Mouse (Mus musculus) intestine, embryonic 14.5 days (tissue): ENCODE data around the gene Coil. TPM values are rescaled to one million over a fixed set of nuclear protein-coding genes. Genes with fewer than 3 reads are reported as not detected.

Experiments
- ATAC-seq: fragments of 200-750 bp; cut with Nextera tagmentation; replicated peaks from 2 replicates; pipeline ENCODE4 v1.8.0; 2017; ENCODE audit warnings: low read depth, moderate number of reproducible peaks, moderate TSS enrichment, moderate library complexity; ENCODE audit not compliant: low FRiP score, low TSS enrichment
- DNase-seq: peaks from one replicate; pipeline ENCODE4 v3.0.0-alpha.2; 2018; ENCODE audit warnings: low spot score
- H3K27ac ChIP-seq: fragments of 300-500 bp; sonication (generic); 2 replicates; pipeline ENCODE4 v1.5.1; 2014; ENCODE audit warnings: low read depth, mild to moderate bottlenecking, control low read depth
- H3K27me3 ChIP-seq: fragments of 300-500 bp; sonication (generic); replicated peaks from 2 replicates; pipeline ENCODE4 v1.6.1; 2014; ENCODE audit warnings: low read length, control low read depth; ENCODE audit not compliant: control insufficient read depth, insufficient read depth
- H3K36me3 ChIP-seq: fragments of 300-500 bp; sonication (generic); 2 replicates; pipeline ENCODE4 v1.6.1; 2014; ENCODE audit warnings: low read length, control low read depth; ENCODE audit not compliant: control insufficient read depth, insufficient read depth
- H3K4me1 ChIP-seq: fragments of 300-500 bp; sonication (generic); replicated peaks from 2 replicates; pipeline ENCODE4 v1.6.1; 2014; ENCODE audit warnings: low read length, control low read depth, mixed read lengths; ENCODE audit not compliant: control insufficient read depth, insufficient read depth
- H3K4me2 ChIP-seq: fragments of 300-500 bp; sonication (generic); 2 replicates; pipeline ENCODE4 v1.6.1; 2014; ENCODE audit warnings: low read length
- H3K4me3 ChIP-seq: fragments of 300-500 bp; sonication (generic); 2 replicates; pipeline ENCODE4 v1.5.1; 2014; ENCODE audit warnings: low read depth, low read length, control low read depth, mixed read lengths
- H3K9ac ChIP-seq: fragments of 300-500 bp; sonication (generic); 2 replicates; pipeline ENCODE4 v1.6.1; 2014; ENCODE audit warnings: mild to moderate bottlenecking, low read length
- H3K9me3 ChIP-seq: fragments of 300-500 bp; sonication (generic); 2 replicates; pipeline ENCODE4 v1.6.1; 2016; ENCODE audit warnings: low read length, control low read depth; ENCODE audit not compliant: control insufficient read depth
- WGBS: fragments of 180-500 bp; shearing (Covaris S2); extraction: QIAGEN DNeasy Blood & Tissue Kit; methylation state at CpG from one replicate; pipeline ENCODE4 v1.1.7; 2014; 5-methylcytosine and 5-hydroxymethylcytosine counted together
- polyA plus RNA-seq: library from polyadenylated mRNA; unstranded; fragments of >200 nt; fragmentation: Nextera tagmentation; extraction: Ambion mirVana; gene quantifications from 2 replicates; pipeline ENCODE4 v1.2.1, GENCODE M21; 2014

The Coil gene
- polyA plus RNA-seq, 1 experiment from 2014 or later = 10.4 TPM

DNA sequence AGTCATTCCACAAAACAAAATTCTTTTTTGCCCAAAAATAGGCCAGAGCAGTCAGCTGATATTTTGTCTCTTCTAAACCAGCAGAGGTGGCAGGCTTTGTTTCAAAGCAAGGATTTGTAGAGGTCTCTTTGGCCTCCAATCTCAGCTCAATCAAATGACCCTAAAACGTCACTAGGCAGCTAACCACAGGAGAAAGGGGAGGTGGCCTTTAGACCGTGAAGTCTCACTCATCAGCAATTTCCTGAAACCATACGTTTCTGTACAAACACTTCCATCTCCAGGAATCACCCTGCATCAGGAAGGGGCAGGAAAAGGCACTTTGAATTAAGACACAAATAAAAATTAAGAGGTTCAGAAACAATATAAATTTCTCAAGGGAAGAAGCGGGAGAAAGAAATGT, 15.2 kb upstream of the Coil start:
- Histone ChIP-seq H3K27ac (peak overlapping the region; percentile 47), H3K4me3 (peak overlapping the region; percentile 53), H3K9me3 (no peaks in the 10 kb centered on the region), H3K9ac (peak overlapping the region; percentile 49), H3K36me3 (0 out of 2 replicates have a peak, but pooled peaks cover 5% of the 10 kb centered on the region), H3K4me1 (peaks cover 10% of the 10 kb centered on the region; the same call in 1 of the 2 replicates), H3K27me3 (no peaks in the 10 kb centered on the region), H3K4me2 (peak overlapping the region; percentile 63)
- whole genome bisulfite sequencing = under 1% methylated on average over 4 of the region's 4 CpGs
- peak; percentile 74; the same call in 1 of the 2 replicates for ATAC-seq
- DNase-seq = no peak

DNA sequence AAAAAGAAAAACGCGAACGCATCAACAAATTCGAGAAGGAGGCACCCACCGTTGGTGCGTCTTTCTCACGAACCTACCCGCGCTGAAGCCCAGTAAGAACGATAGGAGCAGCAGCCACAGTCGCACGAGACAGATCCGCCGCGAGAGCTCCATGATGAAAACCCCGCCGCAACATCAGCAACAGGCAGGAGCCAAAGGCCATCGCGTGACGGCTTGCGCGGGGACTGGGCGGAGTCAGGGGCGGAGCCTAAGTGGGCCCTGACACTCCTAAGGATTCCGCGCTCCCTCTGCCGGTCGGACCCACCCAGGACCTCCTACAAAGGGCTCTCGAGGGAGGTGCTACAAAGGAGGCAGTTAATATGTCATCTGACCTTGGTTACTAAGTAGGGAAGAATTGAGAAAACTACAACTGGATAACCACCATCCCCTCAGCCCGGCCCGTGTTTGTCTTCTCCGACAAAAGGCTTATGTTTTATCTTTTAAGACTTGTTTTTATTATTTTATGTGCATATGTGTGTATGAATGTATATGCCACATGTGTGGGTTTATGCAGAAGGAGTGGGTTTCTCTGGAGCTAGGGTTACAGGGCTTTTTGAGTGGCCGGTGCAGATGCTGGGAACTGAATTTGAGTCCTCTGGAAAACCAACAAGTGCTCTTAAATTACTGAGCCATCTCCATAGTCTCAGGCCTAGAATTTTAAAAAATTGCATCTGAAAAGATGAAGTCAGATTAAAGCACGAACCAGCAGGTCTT, 14.7 kb upstream of the Coil start, which contains the start of gene Scpep1:
Scpep1 (minus strand) TSS at position 249 of the 753 bp plus-strand sequence.
- H3K4me2 ChIP-seq = peak within 1 kb of the TSS; percentile 63
- peak within 1 kb of the TSS; percentile 53 for H3K4me3 ChIP-seq
- ATAC-seq (peak; percentile 94), DNase-seq (peak; percentile 96)
- peak within 1 kb of the TSS; percentile 49 for H3K9ac ChIP-seq
- H3K36me3 ChIP-seq = 0 out of 2 replicates have a peak, but pooled peaks cover under 1% of the 10 kb centered on the region
- no peaks in the 10 kb centered on the region for H3K27me3 ChIP-seq
- peak within 1 kb of the TSS; percentile 47 for H3K27ac ChIP-seq
- WGBS = 4% methylated on average over 34 of the region's 34 CpGs
- H3K9me3 ChIP-seq = no peaks in the 10 kb centered on the region
- H3K4me1 ChIP-seq = peaks cover 10% of the 10 kb centered on the region; the same call in 1 of the 2 replicates

DNA sequence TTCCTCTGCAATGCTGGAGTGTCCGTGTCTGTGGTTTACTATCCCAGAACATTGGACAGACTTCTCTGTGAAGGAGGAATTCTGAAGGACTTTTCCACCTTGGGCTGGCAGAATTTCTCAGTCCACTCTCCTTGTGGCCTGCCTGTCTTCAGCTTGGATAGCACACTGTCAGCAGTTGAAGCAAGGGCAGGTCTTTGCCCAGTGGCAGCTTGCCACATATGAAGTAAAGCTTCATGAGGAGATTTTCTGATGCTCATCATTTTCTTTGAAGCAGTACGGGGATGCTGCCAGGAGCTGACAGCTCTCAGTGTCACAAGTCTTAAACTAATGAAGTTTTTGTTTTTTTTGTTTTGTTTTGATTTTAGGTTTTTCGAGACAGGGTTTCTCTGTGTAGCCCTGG, 11.2 kb upstream of the Coil start:
- Histone ChIP-seq H3K4me3 (no peak overlapping the region), H3K27ac (no peak overlapping the region), H3K36me3 (no peaks in the 10 kb centered on the region), H3K27me3 (no peaks in the 10 kb centered on the region), H3K4me2 (no peak overlapping the region), H3K9me3 (no peaks in the 10 kb centered on the region), H3K4me1 (peaks cover 10% of the 10 kb centered on the region; the same call in 1 of the 2 replicates), H3K9ac (no peak overlapping the region)
- DNase-seq (no peak), ATAC-seq (no peak)
- 84% methylated on average over 3 of the region's 3 CpGs for WGBS

DNA sequence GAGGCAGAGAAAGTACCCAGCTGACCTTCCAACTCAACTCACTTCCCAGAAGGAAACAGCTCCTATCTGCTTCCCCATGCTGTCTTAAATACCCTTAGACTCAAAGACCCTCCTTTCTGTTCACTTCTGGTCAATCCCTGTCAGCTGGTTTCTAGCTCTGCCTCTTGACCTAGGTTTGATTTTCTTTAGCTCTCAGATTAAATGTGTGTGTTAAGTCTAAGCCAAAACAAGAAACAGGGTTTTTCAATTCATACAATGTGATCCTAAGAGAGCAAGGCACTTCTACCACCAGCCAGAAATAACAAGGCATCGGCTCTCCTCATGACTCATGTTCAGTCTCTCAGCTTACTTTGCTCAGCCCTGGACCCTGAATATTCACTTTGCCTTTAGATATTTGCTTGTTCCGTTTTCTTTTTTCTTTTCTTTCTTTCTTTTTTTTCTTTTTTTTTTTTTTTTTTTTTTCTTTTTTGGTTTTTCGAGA, 3.1 kb upstream of the Coil start, which contains the start of gene Elobl:
Elobl (minus strand) TSS at position 51 of the 481 bp plus-strand sequence.
- Histone ChIP-seq H3K27ac (no peak within 1 kb of the TSS), H3K4me3 (no peak within 1 kb of the TSS), H3K4me2 (no peak within 1 kb of the TSS), H3K9me3 (no peaks in the 10 kb centered on the region), H3K27me3 (no peaks in the 10 kb centered on the region), H3K9ac (no peak within 1 kb of the TSS), H3K4me1 (no peaks in the 10 kb centered on the region), H3K36me3 (no peaks in the 10 kb centered on the region)
- ATAC-seq = no peak
- WGBS = 97% methylated on average over 2 of the region's 3 CpGs
- no peak for DNase-seq

DNA sequence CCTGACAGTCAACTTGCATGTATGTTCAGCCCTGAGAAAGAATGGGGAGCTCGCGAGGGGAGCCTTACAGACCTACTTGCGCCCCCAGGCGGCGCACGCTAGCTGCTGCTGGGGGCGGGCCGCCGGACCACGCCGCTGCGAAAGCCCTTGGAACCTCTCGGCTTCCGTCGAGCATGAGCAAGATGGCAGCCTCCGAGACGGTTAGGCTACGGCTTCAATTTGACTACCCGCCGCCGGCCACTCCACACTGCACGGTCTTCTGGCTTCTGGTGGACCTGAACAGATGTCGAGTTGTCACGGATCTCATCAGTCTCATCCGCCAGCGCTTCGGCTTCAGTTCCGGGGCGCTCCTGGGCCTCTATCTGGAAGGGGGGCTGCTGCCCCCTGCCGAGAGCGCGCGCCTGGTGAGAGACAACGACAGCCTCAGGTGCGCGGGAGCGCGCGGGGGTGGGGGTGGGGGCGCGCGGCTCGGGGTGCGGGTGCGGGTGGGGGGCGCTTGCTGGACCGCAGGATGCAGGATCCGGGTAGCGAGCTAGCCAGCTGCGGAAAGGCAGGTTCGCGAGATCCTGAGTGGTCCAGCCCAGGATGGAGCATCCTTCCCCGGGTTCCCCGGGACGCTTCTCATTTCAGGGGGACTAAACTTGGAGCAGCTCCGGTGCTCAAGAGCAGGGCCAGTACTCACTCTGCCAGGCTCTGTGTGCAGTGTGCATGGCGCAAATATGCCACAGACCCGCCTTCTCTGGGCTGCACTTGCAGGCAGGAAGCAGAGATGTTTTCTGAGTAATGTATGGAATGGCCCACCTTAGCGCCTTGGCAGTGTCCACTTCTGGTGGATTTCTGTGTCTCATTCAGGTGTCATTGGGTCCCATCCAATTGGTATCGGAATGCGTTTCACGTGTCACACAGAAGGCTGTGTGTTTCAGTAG, 4.0 kb downstream of the Coil start:
- DNase-seq = peak; percentile 95
- Histone ChIP-seq H3K4me3 (peak overlapping the region; percentile 65), H3K4me2 (peak overlapping the region; percentile 66), H3K27me3 (no peaks in the 10 kb centered on the region), H3K27ac (peak overlapping the region; percentile 72), H3K9ac (peak overlapping the region; percentile 58), H3K4me1 (peaks cover 6% of the 10 kb centered on the region; the same call in 1 of the 2 replicates), H3K36me3 (no peaks in the 10 kb centered on the region), H3K9me3 (no peaks in the 10 kb centered on the region)
- WGBS = 2% methylated on average over 62 of the region's 62 CpGs
- ATAC-seq = peak; percentile 81

DNA sequence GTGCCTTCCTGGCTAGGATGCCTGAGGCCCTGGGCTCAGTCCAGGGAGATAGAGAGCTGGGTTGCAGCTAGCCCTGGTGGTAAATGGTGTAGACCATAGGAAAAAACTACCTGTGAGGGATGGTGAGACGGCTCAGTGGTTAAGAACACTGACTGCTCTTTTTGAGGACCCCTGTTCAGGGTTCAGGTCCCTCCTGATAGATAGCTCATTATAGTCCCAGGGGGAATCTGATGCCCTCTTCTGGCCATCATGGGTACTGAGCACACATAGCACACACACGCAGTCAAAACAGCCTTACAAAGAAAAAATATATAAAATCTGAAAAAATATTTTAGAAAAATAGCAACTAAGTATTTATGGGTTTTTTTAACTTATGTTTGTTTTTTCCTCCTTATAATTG, 6.3 kb downstream of the Coil start:
- peaks cover 5% of the 10 kb centered on the region; the same call in 1 of the 2 replicates for H3K36me3 ChIP-seq
- no peak for ATAC-seq
- no peak overlapping the region for H3K4me3 ChIP-seq
- H3K9ac ChIP-seq = no peak overlapping the region
- H3K27me3 ChIP-seq = no peaks in the 10 kb centered on the region
- no peak overlapping the region for H3K4me2 ChIP-seq
- H3K4me1 ChIP-seq = peaks cover 6% of the 10 kb centered on the region; the same call in 1 of the 2 replicates
- H3K27ac ChIP-seq = no peak overlapping the region
- WGBS = 93% methylated on average over 2 of the region's 2 CpGs
- DNase-seq = no peak
- H3K9me3 ChIP-seq = no peaks in the 10 kb centered on the region

DNA sequence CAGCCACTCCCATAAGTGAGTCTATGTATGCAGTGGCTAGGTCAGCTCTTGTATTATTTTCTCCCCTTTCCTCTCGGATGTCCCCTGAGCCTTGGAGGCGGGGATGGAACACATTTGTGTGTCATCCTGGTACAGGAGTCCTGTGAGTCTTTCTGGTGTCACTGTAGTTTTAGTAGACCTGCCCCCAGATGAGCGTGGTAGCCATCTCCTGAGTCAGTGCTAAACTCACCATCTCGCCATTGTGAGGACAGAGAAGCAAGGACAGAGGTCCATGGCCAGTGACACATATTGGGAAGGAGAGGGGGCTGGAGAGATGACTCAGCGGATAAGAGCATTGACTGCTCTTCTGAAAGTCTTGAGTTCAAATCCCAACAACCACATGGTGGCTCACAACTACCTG, 7.1 kb downstream of the Coil start:
- H3K27me3 ChIP-seq = no peaks in the 10 kb centered on the region

DNA sequence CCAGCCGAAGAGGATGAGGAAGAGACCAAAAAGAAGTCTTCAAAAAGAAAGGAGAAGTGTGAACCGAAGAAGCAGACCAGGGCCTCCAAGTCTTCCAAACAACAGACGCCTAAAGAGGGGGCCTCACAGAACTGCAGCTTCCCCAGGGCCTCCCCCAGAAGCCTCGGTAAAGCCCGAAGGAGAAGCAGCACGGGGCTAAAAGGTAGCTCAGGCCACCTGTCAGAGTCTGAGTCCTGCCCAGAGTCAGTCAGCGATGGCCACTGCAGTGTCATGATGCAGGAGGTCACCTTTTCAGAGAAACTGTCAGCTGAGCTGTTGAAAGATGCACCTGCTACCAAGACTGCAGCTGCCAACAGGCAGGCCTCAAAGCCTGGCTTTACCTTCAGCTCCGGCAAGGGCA, 11.3 kb downstream of the Coil start:
- H3K27me3 ChIP-seq = no peaks in the 10 kb centered on the region
- peaks cover 42% of the 10 kb centered on the region for H3K36me3 ChIP-seq
- no peaks in the 10 kb centered on the region for H3K9me3 ChIP-seq
- DNase-seq (no peak), ATAC-seq (no peak)
- no peak overlapping the region for H3K4me3 ChIP-seq
- WGBS = 93% methylated on average over 8 of the region's 8 CpGs
- H3K4me1 ChIP-seq = no peaks in the 10 kb centered on the region
- no peak overlapping the region for H3K9ac ChIP-seq
- H3K4me2 ChIP-seq = no peak overlapping the region
- no peak overlapping the region for H3K27ac ChIP-seq

More for the DNA sequence above, 7.1 kb downstream of the Coil start:
- ATAC-seq = no peak
- Histone ChIP-seq H3K9ac (no peak overlapping the region), H3K9me3 (no peaks in the 10 kb centered on the region), H3K27ac (no peak overlapping the region), H3K4me3 (no peak overlapping the region), H3K4me1 (peaks cover 6% of the 10 kb centered on the region; the same call in 1 of the 2 replicates), H3K36me3 (peaks cover 14% of the 10 kb centered on the region; the same call in 1 of the 2 replicates), H3K4me2 (no peak overlapping the region)
- no peak for DNase-seq
- 91% methylated on average over 5 of the region's 5 CpGs for WGBS
